Mouse (Mus musculus) ES-Bruce4 (cell line): ENCODE data around the gene Inpp4a. TPM values are rescaled to one million over a fixed set of nuclear protein-coding genes. Genes with fewer than 3 reads are reported as not detected.

ENCODE experiments used
- H3K27ac ChIP-seq: 2 replicates; pipeline ENCODE4 v1.5.1; 2012; ENCODE audit warnings: low read length, inconsistent platforms; ENCODE audit not compliant: insufficient read depth
- H3K27me3 ChIP-seq: 2 replicates; pipeline ENCODE4 v1.6.1; 2012; ENCODE audit warnings: mild to moderate bottlenecking, low read length, inconsistent platforms; ENCODE audit not compliant: control insufficient read depth, poor library complexity, insufficient read depth, severe bottlenecking
- H3K36me3 ChIP-seq: 2 replicates; pipeline ENCODE4 v1.6.1; 2012; ENCODE audit warnings: inconsistent platforms, mild to moderate bottlenecking, low read length, moderate library complexity; ENCODE audit not compliant: control insufficient read depth, poor library complexity, insufficient read depth, severe bottlenecking
- H3K4me1 ChIP-seq: one replicate; pipeline ENCODE4 v1.8.1; 2011; ENCODE audit warnings: low read length; ENCODE audit not compliant: control insufficient read depth, insufficient read depth
- H3K4me3 ChIP-seq: 2 replicates; pipeline ENCODE4 v1.5.1; 2011; ENCODE audit warnings: low read depth, mild to moderate bottlenecking, low read length
- H3K9ac ChIP-seq: 2 replicates; pipeline ENCODE4 v1.6.1; 2012; ENCODE audit warnings: low read depth, mild to moderate bottlenecking, inconsistent platforms; ENCODE audit not compliant: poor library complexity, severe bottlenecking
- H3K9me3 ChIP-seq: replicated peaks from 2 replicates; pipeline ENCODE4 v1.6.1; 2012; ENCODE audit warnings: mild to moderate bottlenecking, low read length, inconsistent platforms; ENCODE audit not compliant: control insufficient read depth, poor library complexity, insufficient read depth, severe bottlenecking
- CTCF ChIP-seq: IDR thresholded peaks from one replicate; pipeline ENCODE4 v1.8.1; 2011; ENCODE audit warnings: low read depth, low read length
- EP300 ChIP-seq: IDR thresholded peaks from 2 replicates; pipeline ENCODE4 v1.6.1; 2011; ENCODE audit warnings: low read depth, low read length; ENCODE audit not compliant: insufficient read depth
- POLR2A ChIP-seq: IDR thresholded peaks from one replicate; pipeline ENCODE4 v1.8.1; 2011; ENCODE audit warnings: low read length; ENCODE audit not compliant: insufficient read depth
- polyA plus RNA-seq: library from polyadenylated mRNA; stranded (reverse); fragments of >200 nt; gene quantifications from 2 replicates; pipeline ENCODE4 v1.2.4, GENCODE M21; 2011; ENCODE audit warnings: low read depth; ENCODE audit not compliant: missing spikeins, insufficient read depth, insufficient read length

The Inpp4a gene
- polyA plus RNA-seq, 1 experiment, result 9.3 TPM

DNA sequence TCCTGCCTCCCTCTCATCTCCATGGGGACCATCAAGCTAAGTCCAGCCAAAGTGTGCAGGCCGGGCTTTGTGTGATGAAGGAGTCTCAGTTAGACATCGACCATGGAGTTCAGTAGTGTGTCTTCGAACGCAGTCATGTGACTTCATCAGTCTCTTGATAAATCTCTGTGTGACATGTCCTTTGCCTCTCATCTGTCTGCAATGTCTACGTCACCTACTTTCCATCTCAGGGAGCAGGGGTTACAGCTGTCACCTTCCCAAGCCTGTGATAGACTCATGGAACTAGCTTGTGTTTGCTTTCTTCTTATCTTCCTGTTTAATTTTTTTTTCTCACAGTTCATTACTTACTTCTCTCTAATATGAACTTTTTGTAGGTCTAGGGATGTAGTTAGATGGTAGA lies 81.2 kb downstream of the Inpp4a start:
- Histone ChIP-seq H3K36me3 (no peaks in the 10 kb centered on the region), H3K4me1 (no peaks in the 10 kb centered on the region), H3K27me3 (no peaks in the 10 kb centered on the region), H3K9ac (no peak overlapping the region), H3K27ac (no peak overlapping the region), H3K9me3 (no peaks in the 10 kb centered on the region), H3K4me3 (no peak overlapping the region)
- no peak for TF ChIP-seq EP300
- TF ChIP-seq CTCF, result no peak

DNA sequence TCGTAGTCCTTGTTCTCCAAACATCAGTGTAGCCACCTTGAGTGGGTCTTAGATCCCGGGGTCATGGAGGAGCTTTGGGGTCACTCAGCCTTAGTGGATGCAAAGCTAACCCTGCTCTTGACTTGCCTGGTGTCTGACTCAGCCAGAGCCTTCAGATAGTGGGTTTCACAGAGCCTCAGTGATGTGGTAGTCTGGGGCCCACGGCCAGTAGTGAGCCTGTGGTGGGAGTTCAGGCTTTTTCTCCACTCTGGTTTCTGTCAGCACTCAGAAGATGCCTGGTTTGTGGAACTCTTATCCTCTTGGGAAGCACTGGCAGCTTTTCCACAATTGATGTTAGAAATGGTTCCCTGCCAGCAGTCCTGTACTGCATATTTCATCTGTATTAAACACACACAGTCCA lies 84.6 kb downstream of the Inpp4a start:
- no peaks in the 10 kb centered on the region for H3K9me3 ChIP-seq
- no peak overlapping the region for H3K27ac ChIP-seq
- no peak overlapping the region for H3K9ac ChIP-seq
- H3K36me3 ChIP-seq, result no peaks in the 10 kb centered on the region
- TF ChIP-seq POLR2A, result no peak
- TF ChIP-seq CTCF, result no peak
- no peak for TF ChIP-seq EP300
- H3K4me3 ChIP-seq, result no peak overlapping the region
- no peaks in the 10 kb centered on the region for H3K4me1 ChIP-seq
- no peaks in the 10 kb centered on the region for H3K27me3 ChIP-seq

DNA sequence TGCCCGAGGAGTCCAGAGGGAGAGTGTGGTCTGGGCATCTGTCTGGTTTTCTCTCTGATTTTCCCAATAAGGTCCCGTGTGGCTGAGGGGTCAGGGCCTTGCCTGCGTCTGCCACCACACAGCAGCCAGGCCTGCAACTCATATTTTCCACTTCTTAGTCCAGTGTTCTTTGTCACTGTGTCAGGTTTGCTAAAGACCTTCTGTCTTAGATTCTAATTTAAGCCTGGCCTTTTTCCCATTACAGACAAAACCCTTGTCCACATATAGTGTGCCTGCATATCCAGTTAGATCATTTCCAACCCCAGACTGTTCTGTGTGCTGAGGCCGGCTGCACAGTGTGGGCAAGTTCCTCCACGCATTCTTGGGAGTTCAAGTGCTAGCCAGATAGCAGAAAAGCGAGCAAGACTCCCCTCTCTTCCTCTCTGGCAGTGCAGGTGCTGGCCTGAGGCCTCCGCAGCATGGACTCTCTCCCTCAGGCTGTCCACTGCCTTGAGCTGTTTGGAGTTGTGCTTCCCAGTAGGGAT lies 86.8 kb downstream of the Inpp4a start:
- TF ChIP-seq CTCF, result no peak
- Histone ChIP-seq H3K27ac (no peak overlapping the region), H3K4me1 (no peaks in the 10 kb centered on the region), H3K4me3 (no peak overlapping the region), H3K9me3 (no peaks in the 10 kb centered on the region), H3K9ac (no peak overlapping the region), H3K27me3 (no peaks in the 10 kb centered on the region), H3K36me3 (no peaks in the 10 kb centered on the region)

DNA sequence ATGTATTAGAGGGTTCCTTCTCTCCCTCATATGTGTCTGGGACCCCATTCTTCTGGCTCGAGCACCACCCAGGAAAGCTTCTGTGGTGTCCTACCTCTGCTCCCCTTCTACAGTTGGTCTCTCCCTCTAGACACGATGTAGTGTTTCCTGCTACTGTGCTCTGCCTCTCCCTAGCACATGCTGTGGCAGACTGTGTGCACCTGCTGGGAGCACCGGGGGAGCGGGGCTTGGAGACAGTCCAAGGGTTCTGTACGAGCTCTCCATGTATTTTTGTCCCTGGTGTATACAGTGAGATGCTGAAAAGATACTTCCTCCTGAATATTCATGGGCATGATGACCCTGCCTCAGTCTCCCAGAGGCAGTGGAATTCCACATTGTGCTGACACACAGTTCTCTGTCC lies 93.5 kb downstream of the Inpp4a start:
- Histone ChIP-seq H3K36me3 (no peaks in the 10 kb centered on the region), H3K27ac (no peak overlapping the region), H3K4me3 (no peak overlapping the region), H3K27me3 (no peaks in the 10 kb centered on the region), H3K9me3 (no peaks in the 10 kb centered on the region), H3K4me1 (no peaks in the 10 kb centered on the region), H3K9ac (no peak overlapping the region)
- no peak for TF ChIP-seq POLR2A
- TF ChIP-seq EP300, result no peak
- TF ChIP-seq CTCF, result no peak

DNA sequence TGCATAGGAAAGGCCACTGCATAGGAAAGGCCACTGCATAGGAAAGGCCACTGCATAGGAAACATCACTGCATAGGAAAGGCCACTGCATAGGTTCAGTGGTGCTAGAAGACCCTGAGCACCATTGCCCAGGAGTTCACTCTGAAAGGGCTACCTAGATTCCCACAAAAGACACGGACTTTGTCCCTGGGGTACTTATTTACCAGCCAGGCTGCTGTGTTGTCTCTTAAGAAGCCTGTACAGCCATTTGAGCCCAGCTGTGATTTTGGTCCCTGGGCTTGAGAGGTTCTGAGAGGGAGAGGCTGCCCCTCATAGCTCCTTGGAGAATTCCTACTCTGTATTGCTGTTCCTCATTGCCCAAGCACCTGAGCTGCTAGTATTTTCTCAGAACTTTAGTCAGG lies 96.8 kb downstream of the Inpp4a start:
- TF ChIP-seq POLR2A (no peak), CTCF (no peak), EP300 (no peak)
- Histone ChIP-seq H3K27ac (no peak overlapping the region), H3K4me1 (peaks cover 2% of the 10 kb centered on the region), H3K27me3 (no peaks in the 10 kb centered on the region), H3K36me3 (no peaks in the 10 kb centered on the region), H3K9me3 (no peaks in the 10 kb centered on the region), H3K4me3 (no peak overlapping the region), H3K9ac (no peak overlapping the region)

DNA sequence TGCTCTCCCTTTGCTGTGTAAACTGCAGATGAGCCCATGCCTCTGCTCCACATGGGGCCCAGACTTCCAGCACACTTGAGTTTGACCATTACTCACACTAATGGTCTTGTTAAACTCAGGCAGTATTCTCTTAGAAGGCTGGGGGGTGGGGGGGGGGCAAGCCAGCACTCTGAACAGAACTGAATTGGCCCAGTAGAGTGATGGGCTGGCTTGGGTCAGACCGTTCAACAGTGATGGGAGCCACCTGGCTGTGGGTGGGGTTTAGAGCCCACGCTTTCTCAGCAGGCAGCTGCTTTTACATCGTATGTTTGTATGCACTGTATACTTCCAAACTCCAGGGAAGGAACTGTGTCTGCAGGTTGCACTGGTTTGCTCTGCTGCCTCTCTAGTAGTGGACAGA lies 99.3 kb downstream of the Inpp4a start:
- Histone ChIP-seq H3K4me3 (no peak overlapping the region), H3K9me3 (no peaks in the 10 kb centered on the region), H3K27ac (no peak overlapping the region), H3K4me1 (peaks cover 2% of the 10 kb centered on the region), H3K36me3 (no peaks in the 10 kb centered on the region), H3K9ac (no peak overlapping the region), H3K27me3 (no peaks in the 10 kb centered on the region)
- TF ChIP-seq CTCF (no peak), EP300 (no peak), POLR2A (no peak)

DNA sequence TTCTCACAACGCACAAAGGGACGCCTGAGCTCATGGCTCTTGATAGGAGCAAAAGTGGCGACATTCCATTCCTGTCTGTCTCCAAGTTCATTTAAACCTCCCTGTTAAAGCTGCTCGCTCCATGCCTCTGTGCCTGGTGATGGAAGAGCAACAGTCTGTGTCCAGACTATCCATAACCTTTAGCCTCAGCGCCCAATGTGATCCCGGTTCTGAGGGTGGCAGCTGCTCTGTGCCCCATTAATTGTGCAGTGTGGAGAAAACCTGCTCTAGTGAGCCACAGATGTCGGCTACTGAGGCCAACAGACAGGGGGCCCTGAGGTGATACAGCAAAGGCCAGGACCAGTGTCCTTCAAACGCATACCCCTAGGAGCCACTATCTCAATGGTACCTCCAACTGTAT lies 100.1 kb downstream of the Inpp4a start:
- Histone ChIP-seq H3K27ac (no peak overlapping the region), H3K9me3 (no peaks in the 10 kb centered on the region), H3K9ac (no peak overlapping the region), H3K36me3 (no peaks in the 10 kb centered on the region), H3K4me3 (no peak overlapping the region), H3K27me3 (no peaks in the 10 kb centered on the region), H3K4me1 (peaks cover 2% of the 10 kb centered on the region)
- TF ChIP-seq CTCF (no peak), EP300 (no peak), POLR2A (no peak)
